Mouse (Mus musculus): ENCODE data around the gene Gm4869.

- TF ChIP-seq CTCF (IDR thresholded peaks at IDR 0.05; ENCODE audit: control insufficient read depth, insufficient read depth, insufficient replicate concordance, low read depth, low read length) (no peak), POLR2A (IDR thresholded peaks at IDR 0.05; ENCODE audit: control insufficient read depth, low read depth, low read length) (no peak)
Observed at GRCm38 (mm10) chr5:140498176-140498575, 52.7 kb downstream of the Gm4869 start.
